28 mouse cellular contexts compared by ENCODE assay signal in genomic region chr3:122034240-122034639, GRCm38 (mm10). TPM values are rescaled to one million over a fixed set of nuclear protein-coding genes. Genes with fewer than 3 reads are reported as not detected.
DNase-seq lines count a peak whose midpoint lies in the region; ATAC-seq and TF ChIP-seq lines count a peak whose summit lies in the region.
"Had no signal": no experiment of that assay in that cellular context is flagged by ENCODE, and none has a peak within 500 bp of the region (broad histone marks: within the 10 kb centered on the region; RNA-seq: fewer than 3 reads in every experiment).

No protein-coding gene starts in this region.

- H3K4me3 ChIP-seq in heart, embryonic 10.5 days, result no peak overlapping the region
- no peak overlapping the region for H3K4me3 ChIP-seq in kidney, adult 2 months (ENCODE audit: insufficient read depth, low read depth, low read length)
- H3K4me3 ChIP-seq in kidney, embryonic 16.5 days (ENCODE audit: low read length), result no peak overlapping the region
- H3K4me3 ChIP-seq in spleen, adult 2 months (ENCODE audit: extremely low read depth, insufficient read depth, insufficient read length), result no peak overlapping the region
- H3K4me3 ChIP-seq: embryonic facial prominence, embryonic 10.5 days; embryonic facial prominence, embryonic 15.5 days; forebrain, embryonic 12.5 days; intestine, embryonic 15.5 days; lung, embryonic 15.5 days; midbrain, embryonic 10.5 days; midbrain, embryonic 15.5 days; neural tube, embryonic 15.5 days had no signal

- H3K4me1 ChIP-seq in heart, embryonic 10.5 days, result peaks cover 33% of the 10 kb centered on the region
- H3K4me1 ChIP-seq in kidney, adult 2 months (ENCODE audit: control insufficient read depth, insufficient read depth, low read length), result peaks cover 18% of the 10 kb centered on the region
- peaks cover 9% of the 10 kb centered on the region; the same call in 1 of the 2 replicates for H3K4me1 ChIP-seq in kidney, embryonic 16.5 days (ENCODE audit: insufficient read depth, low read length)
- no peaks in the 10 kb centered on the region for H3K4me1 ChIP-seq in spleen, adult 2 months (ENCODE audit: control insufficient read depth, insufficient read depth, insufficient read length)
- H3K4me1 ChIP-seq: forebrain, embryonic 12.5 days; midbrain, embryonic 15.5 days had no signal

- no peak for DNase-seq in heart, embryonic 10.5 days (ENCODE audit: low spot score)
- no peak for DNase-seq in heart, adult 9 months (ENCODE audit: low spot score in 2 of 2)
- peak; percentile 62 for DNase-seq in kidney, adult 2 months
- DNase-seq in spleen, adult 2 months (ENCODE audit: low read depth in 1 of 2, low spot score in 2 of 2), result no peak
- DNase-seq in spleen, adult 12 weeks (ENCODE audit: low spot score), result no peak
- DNase-seq in adrenal gland, postnatal 10 days, result no peak
- DNase-seq: adrenal gland, postnatal 36 days; cerebellum, adult 18-20 months; cerebellum, postnatal 14 days; gastrocnemius, postnatal 14 days; kidney, postnatal 10 days; layer of hippocampus, adult 9-11 months; liver; retina, postnatal 1 day; right cerebral cortex, postnatal 14 days; thymus, adult 2 months; thymus, postnatal 36 days had no signal

- no peaks in the 10 kb centered on the region; the same call in 1 of the 2 replicates for H3K9me3 ChIP-seq in heart, embryonic 10.5 days
- H3K9me3 ChIP-seq in kidney, embryonic 16.5 days (ENCODE audit: low read length), result no peaks in the 10 kb centered on the region
- H3K9me3 ChIP-seq: embryonic facial prominence, embryonic 10.5 days; embryonic facial prominence, embryonic 15.5 days; intestine, embryonic 15.5 days; lung, embryonic 15.5 days; midbrain, embryonic 15.5 days; neural tube, embryonic 15.5 days had no signal

- ATAC-seq in kidney, embryonic 16.5 days (ENCODE audit: low FRiP score, low TSS enrichment), result no peak
- ATAC-seq: CD4-positive, CD25-positive, alpha-beta regulatory T cell, adult 4 months; hindbrain, postnatal 0 days; intestine, embryonic 15.5 days; midbrain, embryonic 15.5 days had no signal

- TF ChIP-seq POLR2A in kidney, adult 2 months (IDR thresholded peaks at IDR 0.05; ENCODE audit: low read depth, low read length), result no peak
- no peak for TF ChIP-seq POLR2A in spleen, adult 2 months (IDR thresholded peaks at IDR 0.05; ENCODE audit: low read depth, low read length)

- no peaks in the 10 kb centered on the region for H3K36me3 ChIP-seq in heart, embryonic 10.5 days
- no peaks in the 10 kb centered on the region for H3K36me3 ChIP-seq in kidney, adult 2 months (ENCODE audit: control insufficient read depth, insufficient read depth, low read length)
- H3K36me3 ChIP-seq in kidney, embryonic 16.5 days (ENCODE audit: insufficient read depth, low read length), result no peaks in the 10 kb centered on the region
- no peaks in the 10 kb centered on the region for H3K36me3 ChIP-seq in spleen, adult 2 months (ENCODE audit: control insufficient read depth, insufficient read depth, low read length)
- H3K36me3 ChIP-seq: embryonic facial prominence, embryonic 10.5 days; embryonic facial prominence, embryonic 15.5 days; forebrain, embryonic 12.5 days; intestine, embryonic 15.5 days; lung, embryonic 15.5 days; midbrain, embryonic 10.5 days; midbrain, embryonic 15.5 days; neural tube, embryonic 15.5 days had no signal

- WGBS in heart, embryonic 10.5 days, result 64% methylated on average over 5 of the region's 5 CpGs
- WGBS in kidney, adult 2 months, result 41% methylated on average over 5 of the region's 5 CpGs
- 66% methylated on average over 5 of the region's 5 CpGs for WGBS in kidney, embryonic 16.5 days
- WGBS in spleen, adult 2 months, result 88% methylated on average over 5 of the region's 5 CpGs

- peak overlapping the region; percentile 89 for H3K27ac ChIP-seq in heart, embryonic 10.5 days
- peak overlapping the region; percentile 70 for H3K27ac ChIP-seq in kidney, adult 2 months (ENCODE audit: insufficient read depth, low read depth, low read length)
- no peak overlapping the region for H3K27ac ChIP-seq in kidney, embryonic 16.5 days (ENCODE audit: low read length)
- peak overlapping the region; percentile 22; the same call in 1 of the 2 replicates for H3K27ac ChIP-seq in spleen, adult 2 months (ENCODE audit: insufficient read depth, low read length)
- H3K27ac ChIP-seq: embryonic facial prominence, embryonic 15.5 days; forebrain, embryonic 12.5 days; hindbrain, postnatal 0 days; intestine, embryonic 15.5 days; midbrain, embryonic 10.5 days; midbrain, embryonic 15.5 days; neural tube, embryonic 15.5 days had no signal

- H3K27me3 ChIP-seq in heart, embryonic 10.5 days (ENCODE audit: insufficient read depth, poor library complexity, severe bottlenecking), result no peaks in the 10 kb centered on the region
- no peaks in the 10 kb centered on the region for H3K27me3 ChIP-seq in kidney, adult 2 months (replicated peaks; ENCODE audit: control insufficient read depth, insufficient read depth, low read length)
- H3K27me3 ChIP-seq in kidney, embryonic 16.5 days (ENCODE audit: insufficient read depth, low read length), result no peaks in the 10 kb centered on the region
- no peaks in the 10 kb centered on the region for H3K27me3 ChIP-seq in spleen, adult 2 months (ENCODE audit: control insufficient read depth, insufficient read depth, low read length)
- H3K27me3 ChIP-seq: embryonic facial prominence, embryonic 15.5 days; intestine, embryonic 15.5 days; lung, embryonic 15.5 days; midbrain, embryonic 15.5 days; neural tube, embryonic 15.5 days had no signal

- H3K4me2 ChIP-seq in kidney, embryonic 16.5 days (replicated peaks; ENCODE audit: low read depth, low read length), result no peak overlapping the region
- H3K4me2 ChIP-seq: embryonic facial prominence, embryonic 15.5 days; forebrain, embryonic 12.5 days; intestine, embryonic 15.5 days; lung, embryonic 15.5 days; midbrain, embryonic 15.5 days; neural tube, embryonic 15.5 days had no signal

- TF ChIP-seq CTCF in kidney, adult 2 months (conservative IDR thresholded peaks at IDR 0.05; ENCODE audit: insufficient read depth, insufficient read length, low read depth, low read length), result no peak
- TF ChIP-seq CTCF in spleen, adult 2 months (IDR thresholded peaks at IDR 0.05; ENCODE audit: extremely low read depth, insufficient read depth, insufficient read length, insufficient replicate concordance), result no peak

- no peak overlapping the region for H3K9ac ChIP-seq in kidney, embryonic 16.5 days (replicated peaks; ENCODE audit: low read length)
- H3K9ac ChIP-seq: embryonic facial prominence, embryonic 15.5 days; forebrain, embryonic 12.5 days; intestine, embryonic 15.5 days; lung, embryonic 15.5 days; midbrain, embryonic 15.5 days; neural tube, embryonic 15.5 days had no signal

RNA-seq across cellular contexts. Expression of gene Abca4, which starts 10.0 kb away (rescaled TPM):
- 7.1 and 8.5 TPM in 2 replicates for polyA plus RNA-seq in heart, embryonic 10.5 days (2016; fragmentation: Nextera tagmentation; extraction: Ambion mirVana)
- polyA plus RNA-seq in kidney, adult 2 months (2012; rRNA removed), result 8.2 and 9.9 TPM in 2 replicates
- 0.73 and 1.4 TPM in 2 replicates for polyA plus RNA-seq in kidney, embryonic 16.5 days (2015; fragmentation: Nextera tagmentation; extraction: Ambion mirVana)
- polyA plus RNA-seq in spleen, adult 2 months (2012; rRNA removed), result 0.30 and 0.48 TPM in 2 replicates
- 1 to 10 TPM; 1.8 to 2.7 TPM for total RNA-seq in adrenal gland, postnatal 10 days (2021)
- polyA plus RNA-seq: CD4-positive, CD25-positive, alpha-beta regulatory T cell, adult 4 months had no signal
